In the genomic region with DNA sequence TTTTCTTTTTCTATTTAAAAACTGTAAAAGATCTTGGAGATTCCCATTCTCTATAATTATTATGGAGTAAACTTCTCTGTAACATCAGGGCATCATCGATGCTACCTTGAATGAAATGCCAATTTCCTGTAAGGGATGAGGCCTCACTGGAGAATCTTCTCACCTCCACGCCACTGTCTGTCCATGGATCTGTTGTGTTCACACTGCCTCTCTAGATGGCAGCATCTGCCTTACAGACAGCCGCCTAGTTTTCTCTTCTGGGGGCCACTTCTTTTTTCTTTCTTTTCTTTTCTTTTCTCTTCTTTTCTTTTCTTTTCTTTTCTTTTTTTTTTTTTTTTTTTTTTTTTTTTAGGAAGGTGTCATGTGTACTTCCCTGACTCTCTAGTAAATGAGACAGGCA, we compare ENCODE assay signal across 20 mouse cellular contexts.
DNase-seq lines count a peak whose midpoint lies in the region; ATAC-seq and TF ChIP-seq lines count a peak whose summit lies in the region.
"Had no signal": no experiment of that assay in that cellular context is flagged by ENCODE, and none has a peak within 500 bp of the region (broad histone marks: within the 10 kb centered on the region; RNA-seq: fewer than 3 reads in every experiment).

No protein-coding gene starts in this region.

- ATAC-seq in intestine, postnatal 0 days = no peak
- ATAC-seq in intestine, embryonic 15.5 days = no peak
- ATAC-seq in midbrain, embryonic 14.5 days (ENCODE audit: low FRiP score, low TSS enrichment) = no peak
- ATAC-seq in midbrain, embryonic 11.5 days (ENCODE audit: low FRiP score) = no peak
- no peak for ATAC-seq in stomach, postnatal 0 days (ENCODE audit: low FRiP score, low TSS enrichment)

- no peak for TF ChIP-seq EP300 in stomach, postnatal 0 days (optimal IDR thresholded peaks at IDR 0.05)

- no peak overlapping the region for H3K9ac ChIP-seq in intestine, postnatal 0 days (ENCODE audit: low read depth, low read length)
- H3K9ac ChIP-seq in intestine, embryonic 15.5 days = no peak overlapping the region
- no peak overlapping the region for H3K9ac ChIP-seq in midbrain, embryonic 14.5 days (replicated peaks; ENCODE audit: low read length)
- no peak overlapping the region for H3K9ac ChIP-seq in midbrain, embryonic 11.5 days (ENCODE audit: low read length)
- no peak overlapping the region for H3K9ac ChIP-seq in stomach, postnatal 0 days (ENCODE audit: low read length)
- H3K9ac ChIP-seq: forebrain, embryonic 12.5 days; heart, embryonic 13.5 days; hindbrain, embryonic 15.5 days; neural tube, embryonic 13.5 days had no signal

- peak; percentile 32 to 53 for DNase-seq in kidney, postnatal 36 days
- DNase-seq in kidney, postnatal 10 days = no peak
- peak; percentile 40 for DNase-seq in midbrain, embryonic 14.5 days
- no peak for DNase-seq in midbrain, embryonic 11.5 days (ENCODE audit: low spot score, missing footprints)
- DNase-seq in stomach, postnatal 0 days (ENCODE audit: low spot score) = no peak
- DNase-seq: adrenal gland, adult 2 months; cerebellum, adult 9-11 months; gastrocnemius, postnatal 10 days; heart, adult 11 months; heart, postnatal 36 days; liver; lung, adult 18-20 months; spleen, adult 18-20 months; thymus, postnatal 36 days had no signal

- no peaks in the 10 kb centered on the region for H3K27me3 ChIP-seq in intestine, postnatal 0 days (replicated peaks; ENCODE audit: control insufficient read depth, insufficient read depth, low read length)
- no peaks in the 10 kb centered on the region for H3K27me3 ChIP-seq in intestine, embryonic 15.5 days (replicated peaks)
- no peaks in the 10 kb centered on the region for H3K27me3 ChIP-seq in midbrain, embryonic 14.5 days (ENCODE audit: control insufficient read depth, insufficient read depth, low read length)
- H3K27me3 ChIP-seq in midbrain, embryonic 11.5 days (ENCODE audit: control insufficient read depth, insufficient read depth, low read length) = no peaks in the 10 kb centered on the region
- H3K27me3 ChIP-seq in stomach, postnatal 0 days (ENCODE audit: control insufficient read depth, insufficient read depth, low read length) = no peaks in the 10 kb centered on the region
- H3K27me3 ChIP-seq: forebrain, embryonic 12.5 days; heart, embryonic 13.5 days; hindbrain, embryonic 15.5 days; neural tube, embryonic 13.5 days had no signal

- H3K4me1 ChIP-seq in intestine, postnatal 0 days (replicated peaks; ENCODE audit: control insufficient read depth, insufficient read depth, low read length) = no peaks in the 10 kb centered on the region
- H3K4me1 ChIP-seq in intestine, embryonic 15.5 days (replicated peaks) = no peaks in the 10 kb centered on the region
- no peaks in the 10 kb centered on the region for H3K4me1 ChIP-seq in midbrain, embryonic 14.5 days (ENCODE audit: control insufficient read depth, insufficient read depth, low read length)
- H3K4me1 ChIP-seq in midbrain, embryonic 11.5 days (ENCODE audit: control insufficient read depth, insufficient read depth, low read length) = no peaks in the 10 kb centered on the region
- no peaks in the 10 kb centered on the region for H3K4me1 ChIP-seq in stomach, postnatal 0 days (replicated peaks; ENCODE audit: control insufficient read depth, insufficient read depth)
- H3K4me1 ChIP-seq: hindbrain, embryonic 15.5 days; neural tube, embryonic 13.5 days had no signal

- no peaks in the 10 kb centered on the region for H3K9me3 ChIP-seq in intestine, postnatal 0 days (ENCODE audit: control insufficient read depth)
- no peaks in the 10 kb centered on the region for H3K9me3 ChIP-seq in intestine, embryonic 15.5 days
- no peaks in the 10 kb centered on the region for H3K9me3 ChIP-seq in midbrain, embryonic 14.5 days (ENCODE audit: control insufficient read depth, low read length)
- no peaks in the 10 kb centered on the region for H3K9me3 ChIP-seq in midbrain, embryonic 11.5 days (ENCODE audit: control insufficient read depth, low read length)
- no peaks in the 10 kb centered on the region for H3K9me3 ChIP-seq in stomach, postnatal 0 days (ENCODE audit: control insufficient read depth, low read length)
- H3K9me3 ChIP-seq: forebrain, embryonic 12.5 days; heart, embryonic 13.5 days; hindbrain, embryonic 15.5 days; neural tube, embryonic 13.5 days had no signal

- no peak overlapping the region for H3K4me2 ChIP-seq in intestine, postnatal 0 days (replicated peaks; ENCODE audit: low read depth)
- H3K4me2 ChIP-seq in intestine, embryonic 15.5 days (replicated peaks) = no peak overlapping the region
- H3K4me2 ChIP-seq in midbrain, embryonic 14.5 days (ENCODE audit: low read length) = no peak overlapping the region
- H3K4me2 ChIP-seq in midbrain, embryonic 11.5 days = no peak overlapping the region
- H3K4me2 ChIP-seq in stomach, postnatal 0 days (replicated peaks; ENCODE audit: low read depth) = no peak overlapping the region
- H3K4me2 ChIP-seq: forebrain, embryonic 12.5 days; heart, embryonic 13.5 days; hindbrain, embryonic 15.5 days; neural tube, embryonic 13.5 days had no signal

- TF ChIP-seq CTCF in intestine, postnatal 0 days (IDR thresholded peaks at IDR 0.05; ENCODE audit: low read depth) = peak; percentile 40; the same call in 1 of the 2 replicates
- TF ChIP-seq CTCF in stomach, postnatal 0 days (IDR thresholded peaks at IDR 0.05; ENCODE audit: low read depth) = peak; percentile 23; the same call in 1 of the 2 replicates

- H3K4me3 ChIP-seq in intestine, postnatal 0 days (ENCODE audit: low read depth, low read length) = no peak overlapping the region
- H3K4me3 ChIP-seq in intestine, embryonic 15.5 days (replicated peaks) = no peak overlapping the region
- no peak overlapping the region for H3K4me3 ChIP-seq in midbrain, embryonic 14.5 days (replicated peaks; ENCODE audit: low read depth, low read length)
- no peak overlapping the region for H3K4me3 ChIP-seq in midbrain, embryonic 11.5 days (ENCODE audit: low read depth, low read length)
- no peak overlapping the region for H3K4me3 ChIP-seq in stomach, postnatal 0 days (ENCODE audit: low read depth, low read length)
- H3K4me3 ChIP-seq: forebrain, embryonic 12.5 days; heart, embryonic 13.5 days; hindbrain, embryonic 15.5 days; neural tube, embryonic 13.5 days had no signal

- 63% methylated on average over 3 of the region's 3 CpGs for WGBS in intestine, postnatal 0 days
- WGBS in intestine, embryonic 15.5 days = 62% methylated on average over 3 of the region's 3 CpGs
- 36% methylated on average over 3 of the region's 3 CpGs for WGBS in midbrain, embryonic 14.5 days
- 43% methylated on average over 3 of the region's 3 CpGs for WGBS in midbrain, embryonic 11.5 days
- WGBS in stomach, postnatal 0 days = 70% methylated on average over 3 of the region's 3 CpGs

- no peak overlapping the region for H3K27ac ChIP-seq in intestine, postnatal 0 days (ENCODE audit: low read depth, low read length)
- no peak overlapping the region for H3K27ac ChIP-seq in intestine, embryonic 15.5 days
- H3K27ac ChIP-seq in midbrain, embryonic 14.5 days (replicated peaks; ENCODE audit: low read depth, low read length) = no peak overlapping the region
- H3K27ac ChIP-seq in midbrain, embryonic 11.5 days (ENCODE audit: low read depth, low read length) = no peak overlapping the region
- H3K27ac ChIP-seq in stomach, postnatal 0 days (replicated peaks) = no peak overlapping the region
- H3K27ac ChIP-seq: forebrain, embryonic 12.5 days; heart, embryonic 13.5 days; hindbrain, embryonic 15.5 days; neural tube, embryonic 13.5 days had no signal

- H3K36me3 ChIP-seq in intestine, postnatal 0 days (ENCODE audit: control insufficient read depth, insufficient read depth) = no peaks in the 10 kb centered on the region
- no peaks in the 10 kb centered on the region for H3K36me3 ChIP-seq in intestine, embryonic 15.5 days
- H3K36me3 ChIP-seq in midbrain, embryonic 14.5 days (ENCODE audit: control insufficient read depth, insufficient read depth, low read length) = no peaks in the 10 kb centered on the region
- no peaks in the 10 kb centered on the region for H3K36me3 ChIP-seq in midbrain, embryonic 11.5 days (ENCODE audit: control insufficient read depth, insufficient read depth, low read length)
- no peaks in the 10 kb centered on the region for H3K36me3 ChIP-seq in stomach, postnatal 0 days (ENCODE audit: control insufficient read depth, insufficient read depth, low read length)
- H3K36me3 ChIP-seq: forebrain, embryonic 12.5 days; heart, embryonic 13.5 days; hindbrain, embryonic 15.5 days; neural tube, embryonic 13.5 days had no signal

Comparison
In these comparisons a context has a peak if more than half of its experiments do, and no peak if none do; other contexts are left out.
1. DNase-seq: peak in kidney, postnatal 36 days (2 of 2) and midbrain, embryonic 14.5 days (single experiment); none in kidney, postnatal 10 days (single experiment), midbrain, embryonic 11.5 days (single experiment) and stomach, postnatal 0 days (single experiment).